Mouse (Mus musculus) left cerebral cortex, postnatal 25 days (tissue): ENCODE data around the gene Zfhx3. TPM values are rescaled to one million over a fixed set of nuclear protein-coding genes. Genes with fewer than 3 reads are reported as not detected.

Source experiments
- DNase-seq, 2 experiments: peaks; one replicate each; pipeline ENCODE4 v3.0.0; 2022; ENCODE audit warnings: low spot score in 2 of 2, mixed read lengths in 1 of 2
- intact Hi-C: fragments of 180-260 bp; cut with DNase I; formaldehyde crosslinking; loops from one replicate; pipeline ENCODE4 v1.15.1; 2025
- total RNA-seq, 2 experiments: library from RNA; stranded (reverse); gene quantifications; 2 replicates each; pipeline ENCODE4 v1.2.3; 2021

Gene Zfhx3
- total RNA-seq, 2 experiments from 2014 or later, result 4.1 to 7.0 TPM

DNA sequence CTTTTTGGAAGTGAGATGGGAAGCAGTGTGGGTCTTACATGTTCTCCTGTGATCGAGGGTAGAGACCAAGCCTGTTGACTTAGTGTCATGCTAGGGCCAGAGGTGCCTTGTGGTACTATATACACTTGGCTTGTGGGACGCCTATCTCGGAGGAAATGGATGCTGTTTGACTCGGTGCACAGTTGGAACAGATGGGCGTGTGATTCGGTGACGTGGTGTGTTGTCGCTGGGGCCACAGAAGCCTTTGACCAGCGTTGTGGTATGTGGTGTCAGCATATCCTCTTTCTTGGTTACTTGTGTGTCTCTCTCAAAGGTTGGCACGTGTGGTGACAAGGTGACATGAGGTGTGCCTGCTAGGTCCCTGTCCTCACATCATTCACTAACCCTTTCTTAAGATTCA is 795.7 kb downstream of the Zfhx3 start:
- DNase-seq, result no peak

DNA sequence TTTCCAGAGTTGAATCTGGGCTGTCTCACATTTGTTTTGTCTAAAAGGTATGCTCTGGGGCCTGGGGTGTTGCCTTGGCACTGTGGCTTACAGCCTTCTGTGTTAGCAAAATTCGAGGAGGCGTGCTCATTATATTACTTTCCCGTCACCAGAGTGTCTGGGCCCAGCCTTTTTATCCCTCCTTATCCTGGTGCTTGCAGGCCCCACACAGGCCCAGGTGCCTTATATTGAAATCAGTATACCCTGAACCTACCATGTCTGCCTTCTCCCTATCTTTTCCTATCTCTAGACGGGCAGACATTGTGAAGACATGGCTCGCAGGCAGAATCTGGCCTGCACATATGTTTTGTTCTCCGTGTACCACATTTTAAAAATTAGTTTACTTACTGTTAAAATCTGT is 797.1 kb downstream of the Zfhx3 start:
- no peak for DNase-seq
- intact Hi-C loops, result no loop called here

More for the DNA sequence above, 795.7 kb downstream of the Zfhx3 start:
- intact Hi-C loops, result no loop called here

DNA sequence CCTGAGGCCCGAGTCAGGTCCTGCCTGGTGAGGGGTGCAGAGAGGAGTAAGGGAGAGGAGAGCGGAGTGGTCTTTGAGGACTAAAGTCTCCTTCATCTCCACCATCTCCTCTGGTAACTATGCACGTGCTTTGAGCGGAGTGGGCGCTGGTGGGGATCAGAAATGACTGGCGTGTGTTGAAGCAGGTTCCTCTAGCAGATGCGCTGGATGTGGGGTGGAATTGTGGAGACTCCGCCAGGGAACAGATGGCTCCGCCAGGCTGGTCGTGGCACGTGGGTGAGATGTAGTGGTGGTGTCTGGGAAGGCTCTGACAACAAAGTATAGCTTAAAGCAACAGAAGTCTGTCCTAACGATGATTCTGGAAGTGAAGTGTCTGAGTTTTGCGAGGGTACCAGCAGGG is 798.0 kb downstream of the Zfhx3 start:
- intact Hi-C loops, result no loop called here
- DNase-seq, result peak; percentile 88 to 96

DNA sequence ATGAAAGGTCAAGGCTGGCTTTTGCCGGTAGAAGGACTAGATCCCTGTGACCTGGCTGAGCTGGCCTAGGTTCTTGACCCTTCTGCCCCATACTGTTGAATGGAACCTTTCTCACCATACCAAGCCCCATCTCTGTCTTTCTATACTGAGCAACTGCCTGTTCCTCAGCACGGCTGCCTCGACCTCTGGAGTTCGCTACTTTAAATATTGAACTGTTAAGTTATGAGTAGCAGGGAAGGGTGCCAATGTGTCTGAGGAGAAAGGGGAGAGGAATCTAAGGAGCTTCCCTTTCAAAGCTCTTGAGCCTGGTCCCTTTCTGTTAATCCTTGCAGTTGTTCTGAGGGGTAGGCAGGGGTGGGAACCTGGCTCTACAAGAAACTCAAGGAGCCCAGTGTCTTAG is 799.2 kb downstream of the Zfhx3 start:
- intact Hi-C loops, result no loop called here

DNA sequence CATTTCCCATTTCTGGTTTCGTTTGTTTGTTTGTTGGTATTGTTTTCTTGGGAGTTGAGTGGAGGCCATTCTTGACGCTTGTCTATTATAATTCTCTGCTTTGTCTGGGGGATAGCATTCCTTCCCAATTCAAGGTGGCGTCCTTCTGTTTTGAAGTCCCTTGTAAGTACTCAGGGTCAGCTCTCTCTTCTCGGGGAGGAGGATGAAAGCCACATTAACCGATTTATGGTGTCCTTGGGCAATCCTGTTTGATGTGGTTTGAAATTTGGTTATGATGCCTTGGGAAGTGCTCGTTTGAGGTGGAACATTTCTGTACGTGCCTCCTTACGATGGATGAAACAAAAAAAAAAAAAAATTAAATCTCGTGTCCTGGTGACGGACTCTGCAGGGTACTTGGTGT is 800.0 kb downstream of the Zfhx3 start:
- DNase-seq, result no peak
- intact Hi-C loops, result no loop called here

More for the DNA sequence above, 799.2 kb downstream of the Zfhx3 start:
- DNase-seq, result no peak

DNA sequence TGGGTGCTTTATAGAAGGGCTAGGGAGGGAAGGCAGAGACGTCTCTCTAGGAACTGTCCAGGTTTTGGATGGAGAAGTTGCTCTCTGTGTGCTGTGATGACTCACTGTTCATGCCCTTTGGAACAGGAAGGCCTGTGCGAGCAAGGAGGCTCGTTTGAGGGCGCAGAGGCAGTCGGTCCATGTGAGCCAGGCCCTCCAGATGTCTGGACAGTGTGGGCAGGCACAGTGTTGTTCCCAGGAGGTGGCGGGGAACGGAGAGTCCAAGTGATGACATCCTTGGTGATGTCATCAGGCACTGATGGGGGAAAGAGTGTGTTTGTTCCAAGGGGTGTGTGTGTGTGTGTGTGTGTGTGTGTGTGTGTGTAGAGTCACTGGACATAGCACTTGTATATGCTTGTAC is 800.8 kb downstream of the Zfhx3 start:
- DNase-seq, result no peak
- intact Hi-C loops, result no loop called here

DNA sequence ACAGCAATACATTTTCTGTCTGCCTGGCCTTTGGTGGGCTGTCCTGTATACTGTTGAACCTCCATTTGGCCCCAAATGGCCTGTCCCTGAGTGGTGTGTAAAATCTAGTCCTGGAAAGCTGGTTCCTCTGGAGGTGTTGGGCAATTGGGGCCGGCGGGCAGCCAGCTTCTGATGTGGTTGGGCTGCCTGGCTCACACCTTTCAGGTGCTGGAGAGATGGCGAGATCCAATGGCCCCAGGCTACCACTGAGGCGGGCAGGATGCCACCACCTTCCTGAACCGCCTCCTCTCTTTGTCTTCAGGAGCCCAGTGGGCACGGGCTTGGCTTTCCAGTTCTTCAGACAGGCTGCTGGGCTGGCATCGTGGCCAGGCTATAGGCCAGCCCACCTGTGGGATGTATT is 803.1 kb downstream of the Zfhx3 start:
- no peak for DNase-seq
- intact Hi-C loops, result no loop called here

- DNase-seq, result no peak
- intact Hi-C loops, result no loop called here
Observed at GRCm38 (mm10) chr8:108748095-108748494, 805.7 kb downstream of the Zfhx3 start.

DNA sequence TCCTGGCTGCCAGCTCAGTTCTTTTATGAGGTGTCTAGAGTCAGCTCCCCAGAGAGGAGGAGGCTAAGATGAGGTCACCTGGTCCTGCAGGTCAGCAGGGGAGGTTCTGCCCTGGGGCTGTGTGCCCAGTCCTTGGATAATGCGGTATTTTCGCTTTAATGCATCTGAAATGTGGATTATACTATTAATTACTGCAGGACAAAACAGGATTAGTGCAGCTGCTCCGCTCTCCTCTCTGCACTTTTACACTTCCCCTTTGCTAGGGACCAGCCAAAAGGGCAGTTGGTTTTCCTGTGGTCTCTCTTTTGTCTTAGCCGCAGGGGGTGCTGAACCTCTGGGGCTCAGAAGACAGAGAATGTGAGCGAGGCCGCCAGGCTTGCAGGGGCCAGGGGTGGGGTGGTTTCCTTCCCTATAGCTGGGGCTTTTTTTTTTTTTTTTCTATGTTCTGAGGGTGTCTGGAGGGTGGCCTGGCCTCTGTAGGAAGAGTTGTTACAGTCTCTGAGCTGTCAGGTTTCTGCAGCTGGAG is 806.5 kb downstream of the Zfhx3 start:
- peak; percentile 21 to 31 for DNase-seq
- intact Hi-C loops, result no loop called here

GRCm38 (mm10) chr8:108750806-108751205 is 808.4 kb downstream of the Zfhx3 start:
- no peak for DNase-seq
- intact Hi-C loops, result no loop called here

GRCm38 (mm10) chr8:108754556-108754955 is 812.1 kb downstream of the Zfhx3 start:
- no peak for DNase-seq
- intact Hi-C loops, result no loop called here

- DNase-seq, result peak in 1 of 2 experiments; percentile 9
- intact Hi-C loops, result no loop called here
Observed at GRCm38 (mm10) chr8:108755400-108756325, 813.2 kb downstream of the Zfhx3 start.

DNA sequence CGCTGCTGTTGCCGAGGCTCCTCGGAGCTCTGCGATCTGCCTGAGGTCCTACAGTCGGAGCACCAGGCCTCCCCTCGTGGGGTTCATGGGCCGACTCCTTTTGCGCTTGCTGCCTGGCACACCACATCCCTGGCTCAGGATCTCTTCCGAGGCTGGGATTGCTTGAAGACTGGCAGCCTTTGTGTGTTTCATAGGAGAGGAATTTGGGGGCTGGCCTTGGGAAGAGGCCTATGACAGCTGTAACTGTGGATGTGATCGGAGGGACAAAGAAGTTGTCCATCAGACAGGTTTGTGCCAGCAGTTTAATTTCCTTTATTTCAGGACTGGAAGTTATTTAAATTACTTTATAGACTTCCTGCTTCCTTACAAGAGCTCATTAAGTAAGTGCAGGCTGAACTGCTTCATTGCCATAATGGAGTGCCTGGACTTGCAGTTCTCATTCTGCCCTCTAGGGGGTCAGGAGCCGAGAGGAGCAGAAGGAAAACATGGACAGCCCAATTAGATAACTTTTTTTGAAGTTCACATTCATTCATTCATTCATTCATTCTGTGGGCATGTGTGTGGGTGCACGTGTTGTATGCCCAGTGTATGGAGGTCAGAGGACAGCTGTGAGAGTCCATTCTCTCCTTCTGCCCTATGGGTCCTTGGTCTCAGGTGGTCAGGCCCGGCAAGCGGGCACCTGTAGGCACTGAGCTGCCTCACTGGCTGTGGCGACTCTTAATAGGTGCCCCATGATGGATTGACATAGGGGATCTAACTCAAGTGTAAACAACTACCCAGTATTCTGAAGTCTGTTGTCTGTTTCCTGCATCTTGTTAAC is 817.3 kb downstream of the Zfhx3 start:
- intact Hi-C loops, result no loop called here
- peak in 1 of 2 experiments; percentile 19 for DNase-seq

GRCm38 (mm10) chr8:108760745-108761144 is 818.3 kb downstream of the Zfhx3 start:
- intact Hi-C loops, result no loop called here
- no peak for DNase-seq

DNA sequence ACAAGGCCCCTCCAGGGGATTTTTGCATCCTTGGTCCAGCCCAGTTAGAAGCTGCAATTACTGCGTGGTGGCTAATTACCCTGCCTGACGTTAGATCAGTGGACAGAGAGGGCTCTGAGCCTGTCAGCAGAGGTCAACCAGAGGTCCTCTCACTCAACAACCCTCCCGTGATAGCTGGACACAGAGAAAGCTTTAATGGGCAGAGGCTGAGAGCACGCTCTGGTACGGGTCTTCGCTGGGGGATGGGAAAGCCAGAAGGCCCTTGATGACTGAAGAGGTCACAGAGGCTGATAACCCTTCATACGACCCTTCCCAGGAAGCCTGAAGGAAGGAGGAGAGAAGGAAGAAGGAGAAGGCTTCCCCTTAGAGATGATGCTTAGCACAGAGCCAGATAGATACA is 820.1 kb downstream of the Zfhx3 start:
- no peak for DNase-seq

DNA sequence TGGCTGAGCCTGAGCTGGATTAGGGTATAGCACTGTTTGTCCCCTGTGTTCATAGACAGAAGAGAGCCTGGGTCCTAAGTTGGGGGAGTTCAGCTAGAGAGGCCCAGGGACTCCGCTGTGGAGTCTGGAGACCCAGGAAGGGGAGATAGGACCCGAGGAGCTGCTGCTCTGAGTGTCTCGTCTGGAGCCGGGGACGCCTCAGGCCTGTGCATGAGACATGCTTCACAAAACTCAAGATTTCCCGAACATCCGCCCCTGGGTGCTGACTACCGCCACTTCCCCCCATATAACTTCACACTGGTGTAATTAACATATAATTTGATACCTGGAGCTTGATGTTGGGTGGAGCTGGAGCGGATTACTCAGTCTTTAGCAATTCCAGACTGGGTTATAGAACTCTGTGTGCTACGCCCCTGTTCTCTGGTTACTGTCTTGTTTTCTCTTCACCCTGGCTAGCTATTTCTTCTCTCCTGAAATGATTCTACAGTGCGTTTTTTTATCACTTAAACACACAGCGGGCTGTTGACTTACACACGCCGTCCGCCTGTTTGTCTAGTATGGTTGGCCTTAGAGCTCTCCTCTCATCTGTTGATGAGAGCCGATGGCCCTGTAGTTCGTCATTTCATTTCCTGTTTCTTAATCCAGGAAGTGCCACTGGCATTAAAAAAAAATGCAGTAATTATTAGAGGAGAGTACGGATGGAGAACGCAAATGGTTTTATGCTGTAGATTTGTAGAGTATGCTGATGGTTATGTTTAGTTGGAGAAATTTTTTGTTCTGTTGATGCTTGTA is 822.2 kb downstream of the Zfhx3 start:
- intact Hi-C loops, result no loop called here
- no peak for DNase-seq

More for the DNA sequence above, 820.1 kb downstream of the Zfhx3 start:
- intact Hi-C loops, result no loop called here

- intact Hi-C loops, result no loop called here
Observed at GRCm38 (mm10) chr8:108766102-108766501, 823.7 kb downstream of the Zfhx3 start.

GRCm38 (mm10) chr8:108768051-108768450 is 825.6 kb downstream of the Zfhx3 start:
- intact Hi-C loops, result no loop called here

More at GRCm38 (mm10) chr8:108766102-108766501, 823.7 kb downstream of the Zfhx3 start:
- DNase-seq, result no peak

GRCm38 (mm10) chr8:108770334-108770733 is 827.9 kb downstream of the Zfhx3 start:
- intact Hi-C loops, result no loop called here

More at GRCm38 (mm10) chr8:108768051-108768450, 825.6 kb downstream of the Zfhx3 start:
- DNase-seq, result no peak

More at GRCm38 (mm10) chr8:108770334-108770733, 827.9 kb downstream of the Zfhx3 start:
- no peak for DNase-seq
